Mouse (Mus musculus) frontal cortex, postnatal 10 days (tissue): Measurements from ENCODE around the gene Panx1.

Experiments used
- DNase-seq, 2 experiments: peaks; one replicate each; pipeline ENCODE4 v3.0.0; 2022; ENCODE audit warnings: low spot score in 2 of 2, mixed read lengths in 1 of 2

The Panx1 gene

DNA sequence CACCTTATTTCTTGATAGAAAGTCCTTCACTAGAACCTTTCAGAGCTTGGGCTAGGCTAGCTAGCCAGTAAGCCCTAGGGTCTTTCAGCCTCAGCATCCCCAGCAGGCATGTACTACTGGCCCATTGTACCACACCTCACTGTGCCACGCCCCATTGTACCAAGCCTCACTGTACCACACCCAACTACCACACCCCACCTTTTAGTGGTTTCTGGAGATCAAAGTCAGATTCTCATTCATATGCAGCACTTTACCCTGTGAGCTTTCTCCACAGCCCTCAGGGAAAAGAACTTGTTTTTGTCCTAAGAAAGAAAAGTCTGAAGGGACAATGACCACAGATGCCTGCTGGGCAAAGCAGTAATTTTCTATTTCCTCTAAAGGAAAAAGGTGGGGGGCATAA, 22.2 kb downstream of the Panx1 start:
- no peak for DNase-seq

- DNase-seq: no peak
Measured at GRCm38 (mm10) chr9:15021156-15021555, 24.1 kb downstream of the Panx1 start.

DNA sequence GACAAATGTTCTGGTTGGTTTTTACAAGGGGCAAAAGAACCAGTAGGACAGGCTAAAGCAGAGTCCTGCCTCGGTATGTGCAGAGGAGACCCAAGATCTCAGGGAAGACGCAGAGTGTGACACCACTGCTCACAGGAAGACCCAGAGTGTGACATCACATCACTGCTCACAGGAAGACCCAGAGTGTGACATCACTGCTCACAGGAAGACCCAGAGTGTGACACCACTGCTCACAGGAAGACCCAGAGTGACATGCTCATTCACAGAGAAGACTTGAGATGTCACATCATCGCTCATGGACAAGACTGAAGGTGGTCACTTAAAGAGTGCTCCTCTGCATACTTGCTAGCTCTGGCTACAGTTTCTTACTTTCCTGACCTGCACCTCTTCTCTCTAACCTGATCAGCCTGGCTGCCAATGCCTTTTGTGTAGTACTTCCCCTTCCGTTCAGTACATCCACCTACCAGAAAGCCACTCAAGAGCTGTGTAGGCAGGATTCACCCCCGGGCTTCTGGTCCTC, 24.7 kb downstream of the Panx1 start:
- no peak for DNase-seq

GRCm38 (mm10) chr9:15018756-15019131, 26.5 kb downstream of the Panx1 start:
- no peak for DNase-seq

DNA sequence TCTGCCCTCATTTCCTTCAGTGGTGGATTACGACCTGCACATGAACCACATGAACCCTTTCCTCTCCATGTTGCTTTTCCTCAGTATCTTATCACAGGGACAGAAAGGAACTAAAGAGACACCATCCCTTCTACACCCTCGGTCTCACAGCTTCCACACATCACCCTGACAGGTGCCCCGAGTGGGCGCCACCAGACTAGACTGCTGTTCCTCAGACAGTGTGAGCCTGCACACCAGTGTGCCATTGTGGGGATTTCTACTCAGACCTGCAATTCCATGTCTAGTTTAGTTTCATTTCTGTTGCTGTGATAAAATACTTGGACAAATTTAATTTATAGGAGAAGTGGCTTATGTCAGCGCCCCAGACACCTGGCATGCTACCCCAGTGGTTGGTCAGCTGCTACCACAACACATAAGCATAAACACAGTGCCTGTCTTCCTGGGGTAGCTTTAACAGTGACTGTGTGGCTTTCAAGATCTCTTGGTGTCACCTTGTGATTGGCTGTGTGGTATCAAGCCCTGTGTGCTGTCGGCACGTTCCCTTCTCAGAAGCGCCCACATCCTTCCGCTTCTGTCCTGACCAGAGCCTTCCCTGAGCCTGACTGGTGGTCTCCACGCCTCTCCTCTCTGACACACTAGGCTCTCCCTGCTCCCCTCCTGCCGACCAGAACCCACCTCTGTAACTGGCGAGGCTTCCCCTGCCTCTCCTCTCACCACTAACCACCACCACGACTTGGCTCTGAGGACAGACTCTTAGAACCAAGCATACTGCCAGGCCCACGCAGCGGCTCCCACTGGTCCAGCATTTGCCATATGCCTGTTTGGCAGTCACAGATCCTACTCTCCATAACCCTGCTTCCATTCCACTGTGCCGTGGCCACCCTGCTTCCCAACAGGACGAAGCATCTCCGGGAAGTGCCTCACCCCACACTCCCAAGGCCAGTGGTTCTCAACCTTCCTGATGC, 27.2 kb downstream of the Panx1 start:
- no peak for DNase-seq

DNA sequence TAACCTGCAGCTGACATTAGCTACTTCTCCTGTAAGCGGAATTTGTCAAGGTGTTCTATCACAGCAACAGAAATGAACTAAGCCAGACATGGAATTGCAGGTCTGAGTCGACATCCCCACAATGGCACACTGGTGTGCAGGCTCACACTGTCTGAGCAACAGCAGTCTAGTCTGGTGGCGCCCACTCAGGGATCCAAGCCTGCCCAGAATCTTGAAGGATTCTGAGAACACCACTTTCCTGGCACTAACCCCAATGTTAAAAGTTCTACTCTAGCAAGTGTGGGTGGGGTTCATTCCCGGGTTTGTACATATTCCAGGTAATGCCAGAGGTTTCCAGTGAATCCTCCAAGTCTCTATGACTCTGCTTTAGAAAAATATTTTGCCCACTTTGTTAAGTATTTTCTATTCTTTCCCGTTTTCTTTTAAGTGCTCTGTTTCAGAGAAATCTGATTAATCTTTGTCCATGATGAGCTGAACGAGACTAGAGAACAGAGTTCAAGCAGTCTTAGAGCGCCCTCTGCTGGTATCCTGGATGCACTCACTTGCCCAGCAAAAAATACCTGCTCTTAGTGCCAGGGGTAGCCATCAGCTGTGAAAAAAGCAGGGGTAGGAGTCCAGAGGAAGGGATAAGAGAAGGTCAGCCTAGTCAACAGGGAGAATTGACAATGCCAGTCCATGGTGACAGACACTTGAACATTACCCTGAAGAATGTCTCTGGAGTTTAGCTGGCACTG, 29.9 kb downstream of the Panx1 start:
- peak; percentile 46 to 72 for DNase-seq

- DNase-seq: no peak
Measured at GRCm38 (mm10) chr9:15007566-15007965, 37.7 kb downstream of the Panx1 start.

- DNase-seq: no peak
Measured at GRCm38 (mm10) chr9:15004298-15004685, 41.0 kb downstream of the Panx1 start.

GRCm38 (mm10) chr9:15003676-15004297, 41.5 kb downstream of the Panx1 start:
- no peak for DNase-seq

- DNase-seq: no peak
Measured at GRCm38 (mm10) chr9:15002995-15003613, 42.2 kb downstream of the Panx1 start.

- DNase-seq: no peak
Measured at GRCm38 (mm10) chr9:14998790-14999189, 46.5 kb downstream of the Panx1 start.

- DNase-seq: no peak
Measured at GRCm38 (mm10) chr9:14997271-14998055, 47.8 kb downstream of the Panx1 start.

DNA sequence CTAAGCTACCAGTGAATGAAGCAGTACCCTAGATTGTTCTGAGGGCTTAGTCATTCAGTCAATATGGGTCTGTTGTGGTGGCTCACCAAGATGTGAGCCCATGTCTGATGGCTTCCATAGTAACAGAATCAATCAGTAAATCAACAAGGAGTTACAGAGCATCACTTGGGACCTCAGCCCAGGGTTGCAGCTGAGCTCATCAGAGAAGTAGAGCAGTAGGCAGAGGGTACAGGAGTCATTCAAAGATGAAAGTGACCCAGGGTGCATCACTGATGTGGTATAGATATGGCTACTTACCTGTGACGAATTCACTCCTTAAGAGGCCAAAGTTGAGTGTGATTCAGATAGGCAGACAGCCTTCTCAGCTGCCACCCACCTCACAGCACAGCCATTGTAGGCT, 49.8 kb downstream of the Panx1 start:
- no peak for DNase-seq

- DNase-seq: no peak
Measured at GRCm38 (mm10) chr9:14988606-14989293, 56.5 kb downstream of the Panx1 start.

DNA sequence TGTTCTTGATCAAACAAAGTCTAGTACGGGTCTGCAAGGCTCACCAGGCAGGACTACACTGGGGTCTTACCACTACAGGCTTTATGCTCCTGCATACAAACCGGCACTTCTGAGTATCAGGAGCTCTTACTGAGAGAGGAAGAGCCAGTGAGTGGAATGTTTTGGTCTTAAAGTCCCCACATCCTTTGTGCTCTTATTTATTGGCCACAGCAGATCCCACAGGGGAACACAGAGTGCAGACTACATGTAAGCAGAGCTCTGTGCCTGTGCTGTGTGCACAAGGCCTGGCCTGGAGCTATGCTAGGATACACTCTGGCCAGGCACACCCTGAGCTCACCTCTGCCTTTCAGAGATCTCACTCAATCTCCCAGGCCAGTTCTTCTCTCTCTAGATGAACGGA, 62.1 kb downstream of the Panx1 start:
- no peak for DNase-seq

DNA sequence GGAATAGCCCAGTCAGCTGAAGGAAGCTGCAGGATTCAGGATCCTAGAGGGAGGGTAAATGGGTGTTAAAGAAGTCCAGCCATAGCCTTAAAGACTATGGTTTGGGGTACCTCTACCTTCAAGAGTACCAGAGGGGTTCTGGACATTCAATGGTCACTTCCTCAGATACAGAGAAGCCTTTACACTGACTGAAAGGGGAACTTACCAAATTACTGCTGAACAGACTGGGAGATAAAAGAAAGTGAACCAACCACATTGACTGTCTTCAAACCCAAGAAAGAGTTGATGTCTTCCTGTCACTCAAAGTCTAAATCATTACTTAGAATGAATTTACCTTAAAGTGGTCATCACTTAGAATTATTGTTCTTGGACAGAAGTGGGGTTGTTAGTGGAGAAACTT, 62.6 kb downstream of the Panx1 start:
- no peak for DNase-seq

DNA sequence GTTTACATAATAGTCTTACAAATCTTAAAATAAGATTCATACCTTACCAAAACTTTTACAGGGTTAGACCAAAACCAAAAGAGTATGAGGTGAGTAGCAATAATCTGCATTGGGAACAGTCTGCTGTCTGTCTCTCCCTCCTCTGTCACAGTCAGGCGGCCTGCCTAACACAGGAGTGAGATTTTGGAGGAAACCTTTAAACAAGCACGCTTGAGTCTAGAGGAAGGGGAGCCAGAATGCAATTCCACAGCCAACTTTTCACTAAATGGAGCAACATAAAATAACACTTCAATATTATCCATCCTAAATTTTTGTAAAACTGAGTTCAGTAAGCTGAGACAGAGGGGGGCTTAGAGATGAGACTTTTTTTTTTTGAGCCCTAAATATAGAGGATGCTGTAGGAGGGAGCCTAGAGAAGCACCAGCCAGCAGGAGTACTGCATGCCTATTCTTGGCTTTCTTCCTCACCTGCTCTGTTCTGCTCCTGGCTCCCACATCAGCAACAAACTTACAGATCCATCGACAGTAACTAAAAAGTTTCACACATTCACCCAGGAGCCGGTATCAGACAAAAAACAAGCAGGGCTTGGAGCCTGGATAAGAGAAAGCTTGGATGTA, 63.6 kb downstream of the Panx1 start:
- DNase-seq: no peak

DNA sequence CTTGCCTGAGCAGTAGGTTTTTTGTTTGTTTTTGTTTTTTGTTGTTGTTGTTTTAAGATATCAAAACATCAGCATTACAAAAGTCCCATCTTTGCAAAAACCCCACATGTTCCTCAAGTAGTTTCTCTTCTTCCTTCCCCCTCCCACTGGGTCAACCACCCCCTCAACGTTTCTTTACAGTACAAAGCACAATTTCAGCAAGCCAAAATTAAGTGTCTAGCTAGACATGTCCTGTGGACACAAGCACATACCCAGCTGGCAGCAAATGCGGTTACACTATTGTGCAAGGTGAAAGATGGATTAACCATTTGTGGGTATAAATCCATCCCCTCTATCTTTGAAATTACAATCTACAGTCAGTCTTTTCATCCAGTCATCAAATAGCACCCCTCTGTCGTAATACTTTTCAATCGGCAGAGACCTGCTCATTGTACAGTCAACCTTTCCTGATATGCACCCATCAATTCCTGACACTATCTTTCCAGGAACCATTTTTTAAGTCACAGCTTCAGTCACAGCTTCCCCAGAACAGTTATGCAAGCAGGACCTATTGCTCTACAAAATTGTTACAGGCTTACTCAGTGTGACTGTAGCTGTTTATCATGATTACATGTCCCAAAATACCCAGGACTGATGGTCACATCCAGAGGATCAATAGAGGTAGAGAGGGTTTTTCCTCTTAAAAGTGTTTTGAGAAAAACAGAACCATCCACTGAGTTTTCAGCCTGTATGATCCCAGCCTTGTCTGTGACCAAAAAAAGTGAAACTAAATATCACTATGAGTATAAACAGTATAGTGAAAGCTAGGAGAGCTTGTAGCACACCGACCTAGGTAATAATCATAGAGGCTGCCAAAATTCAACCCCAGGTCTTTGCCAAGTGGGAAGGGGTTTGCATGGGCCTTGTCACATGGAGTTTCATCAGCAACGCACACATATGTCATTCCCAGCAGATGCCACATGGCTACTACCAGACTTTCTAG, 70.7 kb downstream of the Panx1 start:
- no peak for DNase-seq

DNA sequence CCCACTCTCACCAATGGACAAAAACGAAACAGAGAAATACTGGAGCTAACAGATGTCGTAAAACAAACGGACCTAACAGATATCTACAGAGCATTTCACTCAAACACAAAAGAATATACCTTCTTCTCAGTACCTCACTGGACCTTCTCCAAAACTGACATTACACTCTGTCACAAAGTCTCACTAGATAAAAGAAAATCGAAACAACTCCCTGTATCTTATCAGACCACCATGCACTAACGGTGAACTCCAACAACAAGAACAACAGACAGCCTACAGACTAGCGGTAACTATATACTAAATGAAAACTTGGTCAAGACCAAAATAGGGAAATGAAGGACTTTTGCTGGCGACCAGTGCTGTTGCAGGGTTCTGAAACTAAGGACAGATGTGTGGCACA, 71.5 kb downstream of the Panx1 start:
- DNase-seq: no peak
